Mouse (Mus musculus): ENCODE measurements around the gene Jag2.

- TF ChIP-seq CTCF (IDR thresholded peaks at IDR 0.05; ENCODE audit: low read depth, low read length) (no peak), POLR2A (IDR thresholded peaks at IDR 0.05; ENCODE audit: extremely low read depth, insufficient read depth, low read length) (no peak)
These were observed 67.7 kb downstream of the Jag2 start for GRCm38 (mm10) chr12:112861911-112862321.
